Mouse (Mus musculus) stomach, embryonic 14.5 days (tissue): Measurements from ENCODE around the gene Ush2a. TPM values are rescaled to one million over a fixed set of nuclear protein-coding genes. Genes with fewer than 3 reads are reported as not detected.

ENCODE experiments used
- ATAC-seq: fragments of 200-750 bp; cut with Nextera tagmentation; 2 replicates; pipeline ENCODE4 v1.8.0; 2017; ENCODE audit warnings: low read depth, moderate TSS enrichment; ENCODE audit not compliant: insufficient number of reproducible peaks, insufficient read depth, low FRiP score
- H3K27ac ChIP-seq: fragments of 300-500 bp; sonication (generic); 2 replicates; pipeline ENCODE4 v1.5.1; 2014; ENCODE audit warnings: mild to moderate bottlenecking, low read length, moderate library complexity, mixed read lengths
- H3K27me3 ChIP-seq: fragments of 300-500 bp; sonication (generic); 2 replicates; pipeline ENCODE4 v1.6.1; 2014; ENCODE audit warnings: low read length, control low read depth, mixed read lengths; ENCODE audit not compliant: control insufficient read depth, insufficient read depth
- H3K36me3 ChIP-seq: fragments of 300-500 bp; sonication (generic); 2 replicates; pipeline ENCODE4 v1.6.1; 2014; ENCODE audit warnings: mild to moderate bottlenecking, control low read depth, low read length, moderate library complexity, mixed read lengths; ENCODE audit not compliant: control insufficient read depth, insufficient read depth
- H3K4me1 ChIP-seq: fragments of 300-500 bp; sonication (generic); 2 replicates; pipeline ENCODE4 v1.6.1; 2014; ENCODE audit warnings: low read length, control low read depth, mixed read lengths; ENCODE audit not compliant: control insufficient read depth, insufficient read depth
- H3K4me2 ChIP-seq: fragments of 300-500 bp; sonication (generic); replicated peaks from 2 replicates; pipeline ENCODE4 v1.6.1; 2014; ENCODE audit warnings: low read depth, low read length, control low read depth
- H3K4me3 ChIP-seq: fragments of 300-500 bp; sonication (generic); 2 replicates; pipeline ENCODE4 v1.5.1; 2014; ENCODE audit warnings: low read depth, low read length, control low read depth
- H3K9ac ChIP-seq: fragments of 300-500 bp; sonication (generic); replicated peaks from 2 replicates; pipeline ENCODE4 v1.6.1; 2014; ENCODE audit warnings: low read depth, mild to moderate bottlenecking, control low read depth, low read length, moderate library complexity, mixed read lengths
- H3K9me3 ChIP-seq: fragments of 300-500 bp; sonication (generic); 2 replicates; pipeline ENCODE4 v1.6.1; 2016; ENCODE audit warnings: low read depth, low read length, control low read depth; ENCODE audit not compliant: control insufficient read depth
- WGBS: fragments of 180-500 bp; shearing (Covaris S2); extraction: QIAGEN DNeasy Blood & Tissue Kit; methylation state at CpG from one replicate; pipeline ENCODE4 v1.1.7; 2014; 5-methylcytosine and 5-hydroxymethylcytosine counted together
- polyA plus RNA-seq: library from polyadenylated mRNA; unstranded; fragments of >200 nt; fragmentation: Nextera tagmentation; extraction: Ambion mirVana; gene quantifications from 2 replicates; pipeline ENCODE4 v1.2.1, GENCODE M21; 2014

The Ush2a gene
- polyA plus RNA-seq, 1 experiment from 2014 or later, result not detected

DNA sequence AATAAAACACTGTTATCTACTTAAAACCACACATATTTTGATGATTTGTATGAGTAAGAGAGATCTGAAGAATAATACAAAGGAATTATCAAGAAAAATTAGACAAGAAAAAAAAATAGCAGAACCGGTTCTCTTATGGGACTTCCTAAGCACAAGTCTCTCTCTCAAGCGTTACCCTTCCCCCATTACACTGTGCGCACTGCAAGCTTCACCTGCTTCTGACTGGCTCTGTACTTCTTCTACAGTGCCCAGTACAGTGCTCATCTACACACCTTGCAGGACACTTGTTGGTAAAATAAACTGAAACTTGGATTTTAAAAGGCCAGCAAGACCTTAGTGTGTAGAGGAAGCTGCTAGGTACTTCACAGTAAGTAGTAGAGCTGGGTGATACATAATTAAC lies 736.1 kb downstream of the Ush2a start:
- H3K4me2 ChIP-seq, result no peak overlapping the region
- peaks cover 34% of the 10 kb centered on the region for H3K36me3 ChIP-seq
- 90% methylated on average over 3 of the region's 3 CpGs for WGBS
- H3K4me3 ChIP-seq, result no peak overlapping the region
- no peaks in the 10 kb centered on the region for H3K27me3 ChIP-seq
- no peaks in the 10 kb centered on the region for H3K9me3 ChIP-seq
- no peak overlapping the region for H3K27ac ChIP-seq
- no peak overlapping the region for H3K9ac ChIP-seq
- no peak for ATAC-seq
- no peaks in the 10 kb centered on the region for H3K4me1 ChIP-seq

DNA sequence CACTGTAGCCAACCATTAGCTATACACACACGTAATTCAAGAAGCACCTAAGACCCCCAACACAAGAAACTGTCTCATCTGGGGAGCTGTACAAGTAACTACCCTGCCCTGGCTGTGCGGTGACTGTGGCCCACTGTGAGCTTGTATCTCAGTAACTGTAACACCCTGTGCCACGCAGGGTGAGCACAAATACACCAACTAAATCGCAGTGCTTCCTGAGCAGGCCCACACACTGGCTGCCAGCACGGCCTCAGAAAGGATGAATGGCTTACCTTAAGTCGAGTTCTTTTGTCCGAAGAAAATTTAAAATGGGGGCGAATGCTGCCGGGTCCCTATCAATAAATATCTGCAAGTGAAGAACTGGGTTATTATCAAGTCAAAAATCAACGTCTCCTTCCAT lies 738.2 kb downstream of the Ush2a start:
- no peaks in the 10 kb centered on the region for H3K9me3 ChIP-seq
- no peak overlapping the region for H3K9ac ChIP-seq
- 0 out of 2 replicates have a peak, but pooled peaks cover 2% of the 10 kb centered on the region for H3K4me1 ChIP-seq
- ATAC-seq, result no peak
- WGBS, result 93% methylated on average over 10 of the region's 10 CpGs
- H3K27me3 ChIP-seq, result no peaks in the 10 kb centered on the region
- no peak overlapping the region for H3K4me3 ChIP-seq
- H3K4me2 ChIP-seq, result no peak overlapping the region
- no peak overlapping the region for H3K27ac ChIP-seq
- H3K36me3 ChIP-seq, result peaks cover 33% of the 10 kb centered on the region

DNA sequence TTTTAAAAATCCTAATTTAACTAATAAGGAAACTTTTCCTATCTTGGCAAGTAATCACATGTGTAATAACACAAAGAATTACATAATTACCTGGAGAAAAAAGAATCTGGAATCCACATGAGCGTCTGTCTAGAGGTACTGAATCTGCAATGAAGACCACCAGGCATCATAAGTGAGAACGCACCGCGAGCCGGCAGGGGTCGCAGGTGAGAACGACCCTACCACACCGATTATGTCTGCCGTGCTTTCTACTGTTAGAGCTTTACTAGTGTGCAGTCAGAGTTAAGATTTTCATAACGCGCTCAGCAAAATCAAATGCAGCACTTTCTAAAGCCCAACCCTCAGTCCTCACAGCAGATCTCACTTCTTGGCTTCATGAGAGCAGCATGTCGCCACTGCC lies 740.0 kb downstream of the Ush2a start:
- 92% methylated on average over 12 of the region's 12 CpGs for WGBS
- no peak for ATAC-seq
- H3K4me1 ChIP-seq, result peaks cover 14% of the 10 kb centered on the region; the same call in 1 of the 2 replicates
- no peaks in the 10 kb centered on the region for H3K27me3 ChIP-seq
- no peaks in the 10 kb centered on the region for H3K9me3 ChIP-seq
- no peak overlapping the region for H3K9ac ChIP-seq
- H3K4me3 ChIP-seq, result no peak overlapping the region
- H3K27ac ChIP-seq, result no peak overlapping the region
- peaks cover 26% of the 10 kb centered on the region for H3K36me3 ChIP-seq
- no peak overlapping the region for H3K4me2 ChIP-seq

DNA sequence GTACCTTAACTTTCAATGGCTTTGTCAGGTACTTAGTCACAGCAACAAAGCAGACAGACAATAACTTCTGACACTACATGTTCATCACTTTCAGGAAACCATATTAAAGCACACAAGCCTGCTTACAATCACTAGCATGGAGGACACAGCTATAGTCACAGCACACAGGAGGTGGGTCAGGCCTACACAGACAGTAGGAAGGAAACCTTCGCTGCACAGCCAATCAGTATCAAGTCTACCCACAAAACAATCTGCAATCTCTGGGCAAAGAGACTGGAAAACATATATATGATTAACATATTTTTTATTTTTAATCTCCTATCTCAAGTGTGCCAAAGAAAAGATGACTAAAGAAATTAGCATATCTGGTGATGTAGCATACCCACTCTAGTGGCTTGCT lies 743.0 kb downstream of the Ush2a start:
- 94% methylated on average over 1 of the region's 1 CpGs for WGBS
- no peaks in the 10 kb centered on the region for H3K27me3 ChIP-seq
- no peak overlapping the region for H3K9ac ChIP-seq
- H3K36me3 ChIP-seq, result peaks cover 7% of the 10 kb centered on the region; the same call in 1 of the 2 replicates
- no peak overlapping the region for H3K4me3 ChIP-seq
- H3K4me2 ChIP-seq, result no peak overlapping the region
- peaks cover 15% of the 10 kb centered on the region; the same call in 1 of the 2 replicates for H3K4me1 ChIP-seq
- H3K27ac ChIP-seq, result no peak overlapping the region
- ATAC-seq, result no peak
- no peaks in the 10 kb centered on the region for H3K9me3 ChIP-seq

DNA sequence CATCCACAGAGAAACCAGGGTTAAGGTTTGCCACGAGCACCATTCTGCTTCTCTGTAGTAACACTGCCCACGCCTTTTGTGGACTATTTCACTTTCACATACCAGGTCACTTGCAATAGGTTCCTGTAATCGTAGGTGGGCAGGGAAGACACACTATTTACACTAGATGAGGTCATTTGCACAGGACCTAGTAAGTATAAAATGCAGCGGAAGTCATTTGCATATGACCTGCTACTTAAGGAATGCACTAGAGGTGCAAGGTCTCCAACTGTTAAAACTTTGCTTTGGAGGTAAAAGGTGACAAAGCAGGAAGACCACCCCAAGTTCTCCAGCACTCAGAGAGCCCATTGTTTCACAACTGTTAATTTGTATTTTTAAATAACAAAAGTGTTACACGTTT lies 744.4 kb downstream of the Ush2a start:
- peak overlapping the region; percentile 99 for H3K4me3 ChIP-seq
- H3K27me3 ChIP-seq, result no peaks in the 10 kb centered on the region
- no peaks in the 10 kb centered on the region; the same call in 1 of the 2 replicates for H3K36me3 ChIP-seq
- no peak overlapping the region for H3K9ac ChIP-seq
- peaks cover 15% of the 10 kb centered on the region; the same call in 1 of the 2 replicates for H3K4me1 ChIP-seq
- H3K4me2 ChIP-seq, result peak overlapping the region; percentile 66
- no peak overlapping the region for H3K27ac ChIP-seq
- H3K9me3 ChIP-seq, result no peaks in the 10 kb centered on the region
- 39% methylated on average over 5 of the region's 5 CpGs for WGBS
- ATAC-seq, result no peak

DNA sequence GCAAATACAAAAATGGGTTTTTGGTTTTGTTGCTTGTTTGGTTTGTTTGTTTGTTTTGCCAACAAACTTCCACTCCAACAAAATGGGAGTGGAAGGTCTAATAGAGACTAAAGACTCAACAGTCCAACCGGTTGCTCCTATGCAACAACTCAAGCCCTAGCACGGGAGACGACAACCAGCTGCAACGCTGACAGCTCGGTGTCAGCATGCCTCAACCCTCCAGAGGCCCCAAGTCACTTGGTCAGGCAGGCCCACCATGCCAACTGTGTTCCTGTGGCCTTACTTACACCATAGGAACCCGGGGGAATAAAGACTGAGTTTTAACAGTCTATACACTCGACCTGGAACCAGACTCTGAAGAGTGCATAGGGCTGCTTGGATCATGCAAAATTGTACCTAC lies 745.0 kb downstream of the Ush2a start:
- peak overlapping the region; percentile 92 for H3K9ac ChIP-seq
- ATAC-seq, result peak; percentile 30; the same call in 1 of the 2 replicates
- peaks cover 15% of the 10 kb centered on the region; the same call in 1 of the 2 replicates for H3K4me1 ChIP-seq
- peak overlapping the region; percentile 66 for H3K4me2 ChIP-seq
- no peaks in the 10 kb centered on the region for H3K9me3 ChIP-seq
- H3K27me3 ChIP-seq, result no peaks in the 10 kb centered on the region
- no peaks in the 10 kb centered on the region; the same call in 1 of the 2 replicates for H3K36me3 ChIP-seq
- H3K27ac ChIP-seq, result no peak overlapping the region
- peak overlapping the region; percentile 99 for H3K4me3 ChIP-seq
- 0% methylated on average over 7 of the region's 7 CpGs for WGBS

DNA sequence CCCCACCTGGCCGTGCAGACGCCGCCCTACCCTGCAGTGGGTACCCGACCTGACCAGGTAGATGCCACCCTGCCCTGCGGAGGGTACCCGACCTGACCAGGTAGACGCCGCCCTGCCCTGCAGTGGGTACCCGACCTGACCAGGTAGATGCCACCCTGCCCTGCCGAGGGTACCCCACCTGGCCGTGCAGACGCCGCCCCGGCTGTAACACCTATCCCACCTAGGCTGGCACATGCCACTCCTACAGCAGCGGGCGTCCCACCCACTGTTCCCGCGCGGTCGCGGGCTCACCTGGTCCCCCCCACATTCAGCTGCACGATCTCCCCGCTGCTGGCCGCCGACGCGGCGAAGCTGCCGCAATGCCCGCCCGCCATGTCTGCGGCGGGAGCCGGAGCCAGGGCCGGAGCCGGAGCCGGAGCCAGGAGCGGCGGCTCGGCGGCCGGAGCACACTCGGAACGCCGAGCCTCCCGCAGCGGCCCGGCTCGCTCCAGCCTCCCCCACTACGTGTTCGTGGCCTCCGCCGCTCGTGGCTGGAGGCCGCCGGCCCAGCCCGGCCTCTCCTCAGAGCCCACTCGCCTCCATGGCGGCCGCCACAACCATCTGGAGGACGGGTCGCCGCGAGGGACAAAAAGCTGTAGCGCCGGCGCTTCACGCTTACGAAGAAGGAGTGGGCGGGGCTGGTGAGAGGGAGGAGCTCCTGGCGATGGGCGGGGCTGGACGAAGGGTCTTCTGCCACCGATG lies 745.6 kb downstream of the Ush2a start, which contains the start of gene Kctd3:
Kctd3 (minus strand) TSS at position 603 of the 741 bp plus-strand sequence.
- Histone ChIP-seq H3K4me3 (peak within 1 kb of the TSS; percentile 99), H3K27me3 (no peaks in the 10 kb centered on the region), H3K9me3 (no peaks in the 10 kb centered on the region), H3K4me2 (peak within 1 kb of the TSS; percentile 66), H3K36me3 (no peaks in the 10 kb centered on the region; the same call in 1 of the 2 replicates), H3K27ac (peak within 1 kb of the TSS; percentile 67), H3K4me1 (peaks cover 17% of the 10 kb centered on the region), H3K9ac (peak within 1 kb of the TSS; percentile 92)
- under 1% methylated on average over 74 of the region's 74 CpGs for WGBS
- peak; percentile 84 for ATAC-seq

DNA sequence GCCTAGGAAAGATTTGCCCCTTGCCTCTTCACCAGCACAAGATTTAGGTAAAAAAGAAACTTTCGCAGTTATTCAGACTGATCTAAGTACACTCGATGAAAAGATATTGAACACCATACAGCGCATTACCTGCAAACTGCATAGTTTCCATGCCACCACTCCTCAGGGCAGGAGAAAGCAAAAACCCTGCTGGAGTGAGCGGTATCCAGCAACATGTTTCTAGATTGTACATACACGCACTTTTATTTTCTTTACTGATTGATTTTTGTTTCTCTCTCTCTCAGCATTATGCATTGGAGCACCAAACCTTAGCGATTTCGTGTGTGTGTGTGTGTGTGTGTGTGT lies 746.1 kb downstream of the Ush2a start:
- 46% methylated on average over 7 of the region's 7 CpGs for WGBS
- no peak overlapping the region for H3K9ac ChIP-seq

More for the DNA sequence above, 746.1 kb downstream of the Ush2a start:
- Histone ChIP-seq H3K9me3 (no peaks in the 10 kb centered on the region), H3K4me2 (peak overlapping the region; percentile 40; the same call in 1 of the 2 replicates), H3K4me1 (peaks cover 22% of the 10 kb centered on the region), H3K27me3 (no peaks in the 10 kb centered on the region), H3K27ac (no peak overlapping the region), H3K4me3 (peak overlapping the region; percentile 99), H3K36me3 (no peaks in the 10 kb centered on the region; the same call in 1 of the 2 replicates)
- peak; percentile 51; the same call in 1 of the 2 replicates for ATAC-seq
